Mouse (Mus musculus) ovary, postnatal 14 days (tissue): ENCODE measurements around the gene Armc2.
A peak's percentile ranks its signal among the peaks of the same experiment; 100 is the strongest.

Experiments
- DNase-seq: peaks from one replicate; pipeline ENCODE4 v3.0.0; 2022; ENCODE audit warnings: low spot score

Gene Armc2

GRCm38 (mm10) chr10:42018016-42018949, at the start of gene Armc2:
TSS of gene Armc2 (minus strand) at chr10:42018442.
- DNase-seq: peak; percentile 46

- DNase-seq: no peak
These were observed 46.2 kb upstream of the Armc2 start for GRCm38 (mm10) chr10:42064446-42064845.

- DNase-seq: no peak
These were observed 41.3 kb upstream of the Armc2 start for GRCm38 (mm10) chr10:42059522-42059921.

- no peak for DNase-seq
These were observed 39.5 kb upstream of the Armc2 start for GRCm38 (mm10) chr10:42057746-42058145.

GRCm38 (mm10) chr10:42057231-42057601, 39.0 kb upstream of the Armc2 start:
- no peak for DNase-seq

GRCm38 (mm10) chr10:42056486-42057230, 38.4 kb upstream of the Armc2 start:
- DNase-seq: no peak

- DNase-seq: no peak
These were observed 37.3 kb upstream of the Armc2 start for GRCm38 (mm10) chr10:42055224-42056165.

- no peak for DNase-seq
These were observed 32.8 kb upstream of the Armc2 start for GRCm38 (mm10) chr10:42051069-42051468.

GRCm38 (mm10) chr10:42048648-42049047, 30.4 kb upstream of the Armc2 start:
- DNase-seq: no peak

GRCm38 (mm10) chr10:42044574-42044973, 26.3 kb upstream of the Armc2 start:
- no peak for DNase-seq

GRCm38 (mm10) chr10:42043307-42043706, 25.1 kb upstream of the Armc2 start:
- no peak for DNase-seq

- DNase-seq: no peak
These were observed 24.6 kb upstream of the Armc2 start for GRCm38 (mm10) chr10:42042881-42043280.

- no peak for DNase-seq
These were observed 23.8 kb upstream of the Armc2 start for GRCm38 (mm10) chr10:42042087-42042486.

- DNase-seq: no peak
These were observed 20.3 kb upstream of the Armc2 start for GRCm38 (mm10) chr10:42038571-42038970.

- DNase-seq: no peak
These were observed 19.1 kb upstream of the Armc2 start for GRCm38 (mm10) chr10:42037301-42037870.

GRCm38 (mm10) chr10:42036846-42037245, 18.6 kb upstream of the Armc2 start:
- DNase-seq: no peak

- no peak for DNase-seq
These were observed 15.3 kb upstream of the Armc2 start for GRCm38 (mm10) chr10:42033571-42033970.

GRCm38 (mm10) chr10:42031021-42031420, 12.8 kb upstream of the Armc2 start:
- DNase-seq: peak; percentile 69

- no peak for DNase-seq
These were observed 11.3 kb upstream of the Armc2 start for GRCm38 (mm10) chr10:42029502-42029901.

- no peak for DNase-seq
These were observed 9.1 kb upstream of the Armc2 start for GRCm38 (mm10) chr10:42027337-42027736.

- no peak for DNase-seq
These were observed 6.2 kb upstream of the Armc2 start for GRCm38 (mm10) chr10:42024406-42024805.

GRCm38 (mm10) chr10:42021536-42021935, 3.3 kb upstream of the Armc2 start:
- no peak for DNase-seq
